Mouse (Mus musculus) stomach, embryonic 15.5 days (tissue): ENCODE measurements at regions not wholly inside any gene's neighbourhood (a gene's known extent, or its start where the extent isn't known, plus 50 kb on each side); places are given as distances from the start of the nearest gene placed in this dataset.

Source experiments
- ATAC-seq: fragments of 200-750 bp; cut with Nextera tagmentation; 2 replicates; pipeline ENCODE4 v1.8.0; 2017; ENCODE audit warnings: low read depth, moderate number of reproducible peaks, moderate TSS enrichment; ENCODE audit not compliant: insufficient read depth, low FRiP score
- H3K27ac ChIP-seq: fragments of 300-500 bp; sonication (generic); 2 replicates; pipeline ENCODE4 v1.5.1; 2015; ENCODE audit warnings: mild to moderate bottlenecking, inconsistent platforms
- H3K27me3 ChIP-seq: fragments of 300-500 bp; sonication (generic); replicated peaks from 2 replicates; pipeline ENCODE4 v1.6.1; 2015; ENCODE audit warnings: inconsistent platforms
- H3K36me3 ChIP-seq: fragments of 300-500 bp; sonication (generic); 2 replicates; pipeline ENCODE4 v1.6.1; 2015; ENCODE audit warnings: inconsistent platforms
- H3K4me1 ChIP-seq: fragments of 300-500 bp; sonication (generic); 2 replicates; pipeline ENCODE4 v1.6.1; 2015; ENCODE audit warnings: inconsistent platforms
- H3K4me2 ChIP-seq: fragments of 300-500 bp; sonication (generic); 2 replicates; pipeline ENCODE4 v1.6.1; 2015; ENCODE audit warnings: mild to moderate bottlenecking, inconsistent platforms
- H3K4me3 ChIP-seq: fragments of 300-500 bp; sonication (generic); replicated peaks from 2 replicates; pipeline ENCODE4 v1.5.1; 2015; ENCODE audit warnings: inconsistent platforms
- H3K9ac ChIP-seq: fragments of 300-500 bp; sonication (generic); 2 replicates; pipeline ENCODE4 v1.6.1; 2015; ENCODE audit warnings: inconsistent platforms
- H3K9me3 ChIP-seq: fragments of 300-500 bp; sonication (generic); 2 replicates; pipeline ENCODE4 v1.6.1; 2016; ENCODE audit warnings: inconsistent platforms
- WGBS: fragments of 180-500 bp; shearing (Covaris S2); methylation state at CpG from one replicate; pipeline ENCODE4 v1.1.7; 2015; 5-methylcytosine and 5-hydroxymethylcytosine counted together

DNA sequence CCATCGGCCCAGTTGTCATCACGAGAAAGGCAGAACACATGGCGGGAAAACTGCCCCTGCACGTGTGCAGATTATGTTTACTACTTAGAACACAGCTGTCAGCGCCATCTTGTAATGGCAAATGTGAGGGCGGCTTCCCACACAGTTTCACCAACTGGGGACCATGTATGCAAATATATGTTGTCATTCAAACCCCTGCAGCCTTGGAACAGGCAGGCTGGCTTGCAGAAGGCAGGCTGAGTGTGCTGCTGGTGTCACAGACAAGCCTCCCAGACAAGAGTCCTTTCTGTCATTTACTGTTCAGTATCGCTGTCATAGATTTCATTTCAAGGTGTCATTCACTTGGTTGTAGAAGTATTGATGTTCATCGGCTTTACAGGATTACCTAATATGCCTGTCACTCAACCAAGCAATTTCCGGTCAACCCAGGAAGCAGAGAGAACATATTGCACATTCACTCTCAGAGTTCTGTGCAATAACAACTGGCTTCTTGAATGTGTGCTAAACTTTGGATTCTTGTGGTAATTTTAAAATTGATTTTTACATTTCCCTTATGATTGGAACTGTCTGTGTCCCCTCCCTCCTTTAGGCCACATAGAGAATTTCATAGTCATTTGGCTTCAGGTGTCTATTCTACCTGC is 202.3 kb downstream of the Gm9733 start:
- ATAC-seq: no peak
- Histone ChIP-seq H3K4me1 (no peaks in the 10 kb centered on the region), H3K4me2 (no peak overlapping the region), H3K9ac (no peak overlapping the region), H3K9me3 (no peaks in the 10 kb centered on the region), H3K27ac (no peak overlapping the region), H3K27me3 (no peaks in the 10 kb centered on the region), H3K36me3 (no peaks in the 10 kb centered on the region), H3K4me3 (no peak overlapping the region)
- WGBS: 83% methylated on average over 9 of the region's 9 CpGs

GRCm38 (mm10) chr3:15132136-15132535 is 200.0 kb downstream of the Gm9733 start:
- Histone ChIP-seq H3K27ac (no peak overlapping the region), H3K4me3 (no peak overlapping the region), H3K27me3 (no peaks in the 10 kb centered on the region), H3K9ac (no peak overlapping the region), H3K36me3 (no peaks in the 10 kb centered on the region), H3K4me2 (no peak overlapping the region), H3K9me3 (no peaks in the 10 kb centered on the region), H3K4me1 (no peaks in the 10 kb centered on the region)
- ATAC-seq: no peak
- 25% methylated on average over 5 of the region's 5 CpGs for WGBS

DNA sequence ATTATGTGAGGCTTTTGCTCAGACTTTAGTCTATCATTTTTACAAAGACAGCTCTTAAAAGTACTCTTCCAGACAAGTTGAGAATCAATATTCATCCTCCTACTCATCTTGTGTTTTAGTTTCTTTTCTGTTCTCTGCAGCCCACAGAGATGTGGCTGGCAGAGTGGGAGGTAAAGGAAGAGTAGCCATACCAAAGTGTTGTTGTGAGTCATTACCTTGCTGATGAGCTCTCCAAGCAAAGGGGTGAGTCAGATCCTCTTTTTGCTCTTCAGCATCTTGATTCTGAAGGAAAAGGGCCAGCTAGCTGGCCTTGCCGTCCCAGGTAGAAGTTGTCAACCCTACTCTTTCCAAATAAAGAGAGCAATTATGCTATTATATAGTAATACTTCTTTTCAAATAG is 192.6 kb downstream of the Gm9733 start:
- H3K9me3 ChIP-seq: no peaks in the 10 kb centered on the region
- no peak overlapping the region for H3K4me3 ChIP-seq
- H3K36me3 ChIP-seq: no peaks in the 10 kb centered on the region
- 76% methylated on average over 1 of the region's 1 CpGs for WGBS
- H3K4me1 ChIP-seq: no peaks in the 10 kb centered on the region
- H3K27me3 ChIP-seq: no peaks in the 10 kb centered on the region
- no peak overlapping the region for H3K4me2 ChIP-seq
- no peak overlapping the region for H3K9ac ChIP-seq
- no peak for ATAC-seq
- H3K27ac ChIP-seq: no peak overlapping the region

DNA sequence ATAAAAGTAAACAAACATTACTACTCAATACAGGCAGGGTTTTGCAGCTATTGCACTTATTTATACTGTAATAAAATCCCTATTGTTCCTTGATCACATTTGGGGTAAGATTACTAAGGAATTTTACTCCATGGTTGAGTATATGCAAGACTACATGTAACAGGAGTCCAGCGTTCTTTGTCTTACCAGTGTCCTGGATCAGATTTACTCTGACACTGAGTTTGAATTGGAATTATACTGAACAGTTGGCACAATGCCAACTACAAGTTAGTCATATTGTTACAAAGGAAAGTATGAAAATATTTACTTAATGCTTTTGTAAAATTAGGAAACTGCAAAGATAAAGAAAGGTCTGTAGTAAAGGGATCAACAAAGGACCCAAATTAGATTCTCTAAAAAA is 178.4 kb downstream of the Gm9733 start:
- no peaks in the 10 kb centered on the region for H3K27me3 ChIP-seq
- no peak overlapping the region for H3K4me3 ChIP-seq
- H3K36me3 ChIP-seq: no peaks in the 10 kb centered on the region
- no peak for ATAC-seq
- H3K9ac ChIP-seq: no peak overlapping the region
- no peaks in the 10 kb centered on the region for H3K9me3 ChIP-seq
- H3K4me2 ChIP-seq: no peak overlapping the region
- no peaks in the 10 kb centered on the region for H3K4me1 ChIP-seq
- no peak overlapping the region for H3K27ac ChIP-seq
- WGBS: 43% methylated on average over 1 of the region's 1 CpGs

- ATAC-seq: no peak
Measured at GRCm38 (mm10) chr3:15154153-15154552, 177.9 kb downstream of the Gm9733 start.

GRCm38 (mm10) chr3:15156681-15157080 is 175.4 kb downstream of the Gm9733 start:
- no peak overlapping the region for H3K4me3 ChIP-seq
- whole genome bisulfite sequencing: 76% methylated on average over 4 of the region's 4 CpGs
- no peak for ATAC-seq

More at GRCm38 (mm10) chr3:15154153-15154552, 177.9 kb downstream of the Gm9733 start:
- no peak overlapping the region for H3K4me2 ChIP-seq
- no peak overlapping the region for H3K4me3 ChIP-seq
- H3K9ac ChIP-seq: no peak overlapping the region
- no peaks in the 10 kb centered on the region for H3K4me1 ChIP-seq
- H3K36me3 ChIP-seq: no peaks in the 10 kb centered on the region
- 62% methylated on average over 3 of the region's 3 CpGs for WGBS
- no peak overlapping the region for H3K27ac ChIP-seq
- no peaks in the 10 kb centered on the region for H3K9me3 ChIP-seq
- no peaks in the 10 kb centered on the region for H3K27me3 ChIP-seq

DNA sequence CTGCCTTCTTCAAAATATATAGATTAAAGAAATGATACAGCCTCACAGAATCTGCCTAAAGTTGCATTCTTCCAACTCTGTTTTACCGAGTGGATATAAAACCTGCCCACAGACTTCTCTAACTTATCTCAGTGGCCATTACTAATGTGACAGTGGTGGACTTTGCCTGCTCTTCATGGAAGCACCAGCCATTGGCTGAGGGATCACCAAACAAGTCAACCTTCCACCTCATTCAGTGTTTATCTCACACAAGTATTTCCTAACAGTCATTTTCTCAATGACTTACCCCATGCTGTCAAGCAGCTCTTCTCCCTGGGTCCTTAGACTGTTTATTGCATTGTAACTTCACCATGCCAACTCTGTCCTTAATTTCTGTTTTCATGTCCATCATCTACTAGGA is 174.3 kb downstream of the Gm9733 start:
- H3K4me1 ChIP-seq: no peaks in the 10 kb centered on the region
- 91% methylated on average over 1 of the region's 1 CpGs for WGBS
- no peak overlapping the region for H3K4me3 ChIP-seq
- H3K36me3 ChIP-seq: no peaks in the 10 kb centered on the region
- no peak overlapping the region for H3K9ac ChIP-seq
- H3K27ac ChIP-seq: no peak overlapping the region
- no peaks in the 10 kb centered on the region for H3K9me3 ChIP-seq
- H3K4me2 ChIP-seq: no peak overlapping the region
- H3K27me3 ChIP-seq: no peaks in the 10 kb centered on the region
- ATAC-seq: no peak

More at GRCm38 (mm10) chr3:15156681-15157080, 175.4 kb downstream of the Gm9733 start:
- Histone ChIP-seq H3K9me3 (no peaks in the 10 kb centered on the region), H3K27me3 (no peaks in the 10 kb centered on the region), H3K27ac (no peak overlapping the region), H3K4me1 (no peaks in the 10 kb centered on the region), H3K9ac (no peak overlapping the region), H3K4me2 (no peak overlapping the region), H3K36me3 (no peaks in the 10 kb centered on the region)

DNA sequence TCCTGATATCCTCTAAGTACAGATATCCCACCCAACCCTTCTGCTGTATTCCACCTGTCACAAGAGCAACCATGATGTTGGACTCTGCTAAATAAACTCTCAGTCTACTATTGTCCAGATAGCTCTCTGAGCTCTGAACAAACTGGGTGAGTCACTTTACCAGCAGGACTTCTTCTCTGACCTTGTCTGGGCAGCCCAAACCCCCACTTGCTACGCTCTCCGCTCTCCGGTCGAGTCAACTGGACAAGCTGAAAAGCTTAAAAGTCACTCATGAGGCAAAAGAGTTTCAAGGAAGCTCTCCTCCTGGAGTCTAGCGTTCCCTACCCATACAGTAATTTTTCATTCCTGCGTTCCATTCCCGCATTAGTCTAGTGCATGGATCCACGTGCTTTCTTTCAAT is 173.2 kb downstream of the Gm9733 start:
- Histone ChIP-seq H3K4me3 (no peak overlapping the region), H3K9me3 (no peaks in the 10 kb centered on the region), H3K9ac (no peak overlapping the region), H3K36me3 (no peaks in the 10 kb centered on the region), H3K4me1 (no peaks in the 10 kb centered on the region), H3K27ac (no peak overlapping the region), H3K27me3 (no peaks in the 10 kb centered on the region), H3K4me2 (no peak overlapping the region)
- WGBS: 90% methylated on average over 8 of the region's 8 CpGs
- ATAC-seq: no peak

DNA sequence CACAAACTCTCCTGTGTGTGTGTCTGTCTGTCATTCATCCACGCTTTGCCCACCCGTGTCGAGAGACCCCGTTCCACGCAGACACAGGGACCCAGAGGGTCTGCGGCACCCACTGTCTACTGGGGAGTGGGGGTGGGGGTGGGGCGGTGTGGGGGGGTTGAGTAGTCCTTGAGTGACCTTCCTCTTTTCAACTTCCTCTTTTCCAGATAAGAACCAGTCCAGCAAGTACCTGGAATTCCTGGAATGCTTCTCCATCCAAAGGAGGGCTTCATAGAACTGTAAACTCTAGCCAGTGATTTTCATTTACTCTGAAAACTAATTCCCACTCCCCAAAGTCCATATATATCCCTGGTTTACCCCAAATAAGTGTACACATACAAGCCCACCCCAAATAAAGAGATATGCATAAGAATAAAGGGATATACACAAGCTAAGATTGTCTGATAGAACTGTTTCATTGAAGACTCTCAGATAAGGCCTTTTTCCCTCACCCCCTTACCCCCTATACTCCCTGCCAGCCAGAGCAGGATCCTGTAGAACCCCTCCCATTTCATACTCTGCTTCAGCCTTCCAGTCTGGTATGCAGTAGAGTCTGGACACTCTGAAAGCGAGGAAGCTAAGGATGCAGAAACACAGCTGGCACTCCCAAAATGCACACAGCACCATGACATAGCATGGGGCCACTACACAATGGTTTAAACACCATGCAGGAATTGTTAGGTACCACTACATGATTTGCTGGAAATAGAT is 172.0 kb downstream of the Gm9733 start:
- no peak overlapping the region for H3K27ac ChIP-seq
- H3K9ac ChIP-seq: no peak overlapping the region
- 77% methylated on average over 8 of the region's 8 CpGs for WGBS
- H3K4me3 ChIP-seq: no peak overlapping the region
- no peaks in the 10 kb centered on the region for H3K4me1 ChIP-seq
- H3K9me3 ChIP-seq: no peaks in the 10 kb centered on the region
- H3K4me2 ChIP-seq: no peak overlapping the region
- no peaks in the 10 kb centered on the region for H3K36me3 ChIP-seq
- ATAC-seq: no peak; the same call in 1 of the 2 replicates
- H3K27me3 ChIP-seq: no peaks in the 10 kb centered on the region

GRCm38 (mm10) chr3:15175811-15176210 is 156.3 kb downstream of the Gm9733 start:
- H3K4me3 ChIP-seq: no peak overlapping the region
- WGBS: 79% methylated on average over 2 of the region's 2 CpGs

GRCm38 (mm10) chr3:15179079-15179812 is 152.9 kb downstream of the Gm9733 start:
- H3K9me3 ChIP-seq: no peaks in the 10 kb centered on the region
- H3K36me3 ChIP-seq: no peaks in the 10 kb centered on the region
- no peak overlapping the region for H3K4me2 ChIP-seq
- H3K9ac ChIP-seq: no peak overlapping the region
- 71% methylated on average over 6 of the region's 6 CpGs for WGBS
- no peak overlapping the region for H3K4me3 ChIP-seq
- no peak for ATAC-seq
- H3K4me1 ChIP-seq: no peaks in the 10 kb centered on the region
- no peaks in the 10 kb centered on the region for H3K27me3 ChIP-seq
- no peak overlapping the region for H3K27ac ChIP-seq

More at GRCm38 (mm10) chr3:15175811-15176210, 156.3 kb downstream of the Gm9733 start:
- ATAC-seq: no peak
- H3K4me1 ChIP-seq: no peaks in the 10 kb centered on the region
- no peaks in the 10 kb centered on the region for H3K27me3 ChIP-seq
- H3K36me3 ChIP-seq: no peaks in the 10 kb centered on the region
- H3K4me2 ChIP-seq: no peak overlapping the region
- no peaks in the 10 kb centered on the region for H3K9me3 ChIP-seq
- H3K9ac ChIP-seq: no peak overlapping the region
- no peak overlapping the region for H3K27ac ChIP-seq

DNA sequence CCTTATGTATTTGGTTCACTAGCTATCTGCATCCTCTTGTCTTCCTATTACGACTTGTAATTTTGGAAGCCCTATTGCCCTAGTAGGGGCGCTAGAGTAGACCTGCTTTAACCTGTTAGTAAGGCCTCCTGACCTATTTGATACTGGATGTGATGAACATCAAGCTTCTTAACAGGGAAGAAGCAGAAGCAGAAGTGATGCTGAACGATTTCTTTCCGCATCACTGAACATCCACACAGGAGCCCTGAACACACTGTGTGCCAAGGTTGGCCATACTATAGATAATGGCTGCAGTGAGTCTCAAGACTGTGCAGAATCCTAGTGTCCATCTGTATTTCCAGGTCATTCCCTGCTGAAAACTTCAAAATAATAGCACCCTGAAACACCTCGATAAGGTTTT is 151.0 kb downstream of the Gm9733 start:
- H3K27ac ChIP-seq: no peak overlapping the region
- no peaks in the 10 kb centered on the region for H3K9me3 ChIP-seq
- no peak for ATAC-seq
- no peak overlapping the region for H3K4me2 ChIP-seq
- 91% methylated on average over 5 of the region's 5 CpGs for WGBS
- H3K4me1 ChIP-seq: no peaks in the 10 kb centered on the region
- H3K36me3 ChIP-seq: no peaks in the 10 kb centered on the region
- no peak overlapping the region for H3K9ac ChIP-seq
- H3K4me3 ChIP-seq: no peak overlapping the region
- H3K27me3 ChIP-seq: no peaks in the 10 kb centered on the region
